Mouse (Mus musculus) left cerebral cortex, adult 9 months (tissue): ENCODE results near the gene Ppfia1.

Source experiments
- DNase-seq, 2 experiments: peaks; one replicate each; pipeline ENCODE4 v3.0.0; 2022; ENCODE audit warnings: low spot score in 2 of 2

Gene Ppfia1

DNA sequence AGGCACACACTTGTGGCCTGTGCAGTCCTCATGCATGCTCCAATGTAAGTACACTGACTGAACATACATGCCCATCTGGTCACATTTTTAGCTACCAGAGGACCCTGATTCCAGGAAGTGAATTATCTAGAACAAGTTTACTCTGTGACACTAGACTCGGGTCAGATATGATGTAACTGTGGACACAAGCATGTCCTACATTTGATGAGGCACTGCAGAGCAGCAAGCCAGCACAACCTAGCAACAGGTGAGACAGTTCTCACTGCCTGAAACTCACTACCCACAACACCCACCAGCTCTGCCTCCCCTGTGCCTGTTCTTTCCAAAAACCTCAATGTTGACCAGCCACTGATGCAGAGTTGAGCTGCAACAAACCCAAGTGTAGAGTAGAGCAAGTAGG lies 2.7 kb downstream of the Ppfia1 start:
- no peak for DNase-seq

DNA sequence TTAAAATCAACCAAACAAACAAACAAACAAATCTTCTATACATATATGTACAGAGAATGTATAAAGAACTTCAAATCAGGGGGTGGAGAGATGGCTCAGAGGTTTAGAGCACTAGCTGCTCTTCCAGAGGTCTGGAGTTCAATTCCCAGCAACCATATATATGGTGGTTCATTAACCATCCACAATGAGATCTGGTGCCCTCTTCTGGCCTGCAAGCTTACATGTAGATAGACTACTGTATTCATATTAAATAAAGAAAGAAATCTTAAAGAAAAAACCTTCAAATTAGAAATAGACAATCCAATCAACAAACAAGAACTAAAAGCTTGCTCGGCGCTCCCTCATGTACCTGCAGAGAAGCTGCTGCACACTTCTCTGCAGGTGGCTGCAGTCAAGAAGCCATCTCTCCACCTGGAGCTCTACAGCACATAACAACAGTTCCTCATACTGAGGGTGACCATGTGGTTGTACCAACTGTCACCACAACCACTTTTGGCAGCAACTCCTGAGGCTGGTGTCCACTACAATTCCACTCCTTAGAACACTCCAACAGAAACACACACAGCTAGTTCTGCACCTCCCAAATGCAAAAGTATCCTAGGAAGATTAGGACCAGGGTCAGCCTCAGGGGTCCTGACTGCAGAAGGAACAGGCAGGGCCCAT lies 3.5 kb downstream of the Ppfia1 start:
- no peak for DNase-seq

GRCm38 (mm10) chr7:144545231-144545630 lies 8.3 kb downstream of the Ppfia1 start:
- DNase-seq: no peak

DNA sequence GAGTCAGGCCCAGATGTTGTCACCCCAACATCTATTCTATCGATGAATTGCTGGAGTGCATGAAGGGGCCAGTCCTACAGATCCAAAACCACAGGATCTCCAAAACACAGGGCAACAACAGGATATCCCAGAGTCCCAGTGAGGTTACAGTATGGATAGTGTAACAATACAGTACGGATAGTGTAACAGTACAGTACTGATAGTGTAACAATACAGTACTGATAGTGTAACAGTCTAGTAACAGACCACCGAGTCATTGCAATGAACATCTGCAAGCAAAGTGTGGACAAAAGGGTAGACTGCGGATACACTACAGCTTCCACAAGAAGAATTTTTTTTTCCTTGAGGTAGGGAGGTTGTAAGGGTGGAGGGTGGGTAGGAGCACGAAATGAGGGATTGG lies 12.2 kb downstream of the Ppfia1 start:
- no peak for DNase-seq

- no peak for DNase-seq
These were observed 14.4 kb downstream of the Ppfia1 start for GRCm38 (mm10) chr7:144539146-144539545.

DNA sequence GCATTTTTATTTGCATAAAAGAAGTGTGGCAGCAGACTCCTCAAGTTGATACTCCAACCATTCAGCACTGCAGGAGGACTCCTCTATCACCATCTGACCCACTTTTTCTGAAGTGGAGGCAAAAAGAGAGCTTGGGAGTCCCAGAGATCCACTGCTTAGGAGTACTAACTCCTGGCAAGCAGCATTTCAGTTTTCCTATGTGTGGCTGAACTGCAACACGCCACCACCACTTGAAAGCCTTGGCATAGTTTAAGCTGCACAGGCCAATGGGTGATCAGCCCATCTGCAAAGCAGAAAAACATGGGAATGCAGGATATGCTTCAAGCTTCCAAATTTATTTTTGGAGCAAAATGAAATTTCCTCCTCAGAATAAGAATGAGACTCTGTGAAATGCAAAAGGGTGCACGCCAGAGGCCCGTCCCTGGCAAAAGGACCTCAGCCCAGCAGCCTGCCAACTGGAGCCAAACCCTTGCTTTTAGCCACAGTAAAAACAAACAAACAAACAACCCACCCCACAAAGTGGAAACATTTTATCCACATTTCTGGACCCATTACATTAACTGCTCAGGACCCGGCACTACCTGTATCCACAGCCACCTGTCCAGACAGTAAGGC lies 15.4 kb downstream of the Ppfia1 start:
- no peak for DNase-seq

GRCm38 (mm10) chr7:144536367-144536766 lies 17.2 kb downstream of the Ppfia1 start:
- DNase-seq: no peak

DNA sequence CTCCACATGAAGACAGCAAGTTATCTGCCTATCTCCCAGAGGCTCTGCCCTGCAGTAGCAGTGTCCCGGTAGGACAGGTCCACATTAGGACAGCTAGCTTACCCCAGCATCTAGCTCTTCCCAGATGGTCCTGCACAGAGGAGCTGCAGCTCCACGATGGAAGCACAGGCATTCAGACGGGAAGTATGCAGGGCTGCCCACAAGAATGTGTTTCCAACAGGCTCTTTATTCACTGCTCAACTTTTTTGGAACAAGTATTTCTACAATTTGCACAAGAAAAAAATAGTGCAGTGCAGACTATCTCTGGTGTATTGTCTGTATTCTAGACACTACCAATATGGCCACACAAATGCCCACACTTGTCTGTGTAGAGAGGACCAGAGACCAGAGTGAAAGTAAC lies 18.8 kb downstream of the Ppfia1 start:
- no peak for DNase-seq

DNA sequence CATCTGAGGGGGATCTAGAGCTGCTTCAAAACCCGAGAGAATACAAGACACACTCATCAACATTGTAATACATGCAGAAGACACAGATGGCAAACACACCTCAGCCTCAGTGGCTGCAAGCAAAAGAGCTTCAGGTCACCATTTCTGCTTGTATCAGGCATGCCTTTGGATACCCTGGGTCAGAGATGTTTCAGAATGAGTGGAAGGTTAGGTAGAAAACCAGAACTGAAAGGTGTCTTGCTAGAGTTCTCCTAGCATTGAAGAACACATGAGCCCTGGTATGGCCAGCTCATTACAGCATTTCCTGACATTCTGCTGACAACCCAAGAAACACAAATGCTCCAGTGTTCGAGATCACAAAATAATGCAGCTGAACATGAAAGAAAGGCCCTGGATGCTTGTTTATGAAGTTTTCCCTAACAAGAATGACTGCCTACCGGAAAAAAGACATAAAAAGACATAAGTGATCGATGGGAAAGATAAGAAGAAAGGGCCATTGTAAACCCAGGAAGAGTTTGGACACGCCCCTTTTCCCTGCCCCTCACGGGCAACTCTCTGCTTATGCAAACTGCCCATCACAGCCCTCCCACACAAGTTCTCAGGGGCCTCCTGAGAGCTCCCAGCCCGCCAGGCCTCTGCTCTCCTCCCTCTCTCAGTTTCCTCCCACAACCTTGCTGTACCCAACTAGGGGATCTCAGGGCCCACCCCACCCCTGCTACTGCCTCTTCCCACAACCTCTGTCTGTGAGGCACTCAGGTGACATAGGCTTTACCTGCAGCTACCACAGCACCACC lies 21.7 kb downstream of the Ppfia1 start:
- no peak for DNase-seq

DNA sequence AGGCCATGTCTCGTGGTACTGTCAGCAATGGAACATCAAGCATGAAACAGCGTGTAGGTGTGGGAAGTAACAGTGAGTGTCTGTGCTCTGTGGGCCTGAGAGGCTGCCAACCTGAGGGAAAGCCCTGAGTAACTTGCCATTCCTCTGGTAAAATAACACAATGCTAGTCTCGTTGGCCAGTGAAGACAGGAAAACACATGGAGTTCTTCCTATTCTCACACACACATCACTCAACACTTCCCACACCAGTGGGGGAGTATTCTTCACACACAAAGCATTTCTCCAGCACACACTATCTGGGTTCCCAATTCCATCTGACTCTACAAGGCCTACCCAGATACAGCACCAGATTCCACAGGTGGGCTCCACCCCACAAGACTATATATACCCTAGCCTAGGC lies 23.7 kb downstream of the Ppfia1 start:
- peak; percentile 34 to 39 for DNase-seq

DNA sequence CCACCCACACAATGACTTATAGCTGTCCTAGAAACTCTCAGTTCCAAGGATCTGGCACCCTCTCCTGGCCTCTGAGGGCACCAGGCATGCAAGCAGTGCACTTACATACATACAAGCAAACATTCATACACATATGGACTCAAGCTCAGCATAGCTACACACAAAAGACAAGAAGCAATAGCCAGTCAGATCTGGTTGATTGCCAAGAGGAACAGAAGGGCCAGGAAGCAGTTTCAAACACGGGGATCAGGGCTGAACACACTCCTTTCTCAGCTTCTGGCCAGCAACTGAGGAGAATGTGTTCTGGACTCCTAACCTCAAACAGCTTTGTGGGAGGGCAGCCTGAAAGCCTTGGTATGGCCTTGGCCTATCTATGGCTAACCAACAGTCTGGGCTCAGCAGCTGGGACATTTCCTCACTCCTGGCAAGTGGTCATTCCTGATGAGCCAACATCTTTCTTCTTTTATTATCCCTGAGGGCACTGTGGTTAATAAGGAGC lies 25.8 kb downstream of the Ppfia1 start:
- DNase-seq: no peak

GRCm38 (mm10) chr7:144526649-144527048 lies 26.9 kb downstream of the Ppfia1 start:
- DNase-seq: no peak

- DNase-seq: no peak
These were observed 28.9 kb downstream of the Ppfia1 start for GRCm38 (mm10) chr7:144524427-144525191.

DNA sequence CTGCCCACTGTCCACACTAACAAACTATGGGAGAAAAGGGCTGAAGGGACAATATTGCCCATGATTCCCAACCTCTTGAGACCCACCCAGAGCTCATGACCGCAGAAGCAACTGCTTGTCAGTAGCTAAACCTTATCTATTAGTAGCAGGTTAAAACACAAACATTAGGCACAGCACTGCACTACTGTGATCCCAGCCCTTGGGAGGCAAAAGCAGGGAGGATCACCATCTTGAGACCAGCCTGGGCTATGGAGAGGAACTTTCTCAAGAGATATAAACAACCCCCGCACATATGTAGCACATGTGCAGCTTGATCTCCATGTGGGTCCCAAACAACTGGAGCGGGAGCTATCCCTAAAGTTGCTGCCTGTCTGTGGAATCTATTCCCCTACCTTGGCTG lies 30.1 kb downstream of the Ppfia1 start:
- no peak for DNase-seq

- no peak for DNase-seq
These were observed 31.6 kb downstream of the Ppfia1 start for GRCm38 (mm10) chr7:144521927-144522326.

- no peak for DNase-seq
These were observed 33.7 kb downstream of the Ppfia1 start for GRCm38 (mm10) chr7:144519852-144520251.

DNA sequence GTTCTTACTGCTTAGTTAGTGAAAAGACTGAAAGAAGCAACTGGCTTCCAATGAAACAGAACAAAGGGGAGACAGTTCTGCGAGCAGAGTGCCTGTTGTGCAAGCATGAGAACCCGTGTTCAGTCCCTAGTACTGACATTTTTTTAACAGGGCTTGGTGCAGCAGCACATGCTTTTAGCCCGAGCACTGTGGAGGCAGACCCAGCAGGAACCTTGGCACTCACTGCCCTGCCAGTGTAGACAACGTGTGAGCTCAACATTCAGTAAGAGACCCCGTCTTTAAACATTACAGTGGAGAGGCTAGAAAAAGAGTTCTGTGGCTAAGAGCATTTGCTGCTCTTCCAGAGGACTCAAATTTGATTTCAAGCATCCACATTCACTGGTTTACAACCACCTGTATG lies 36.8 kb downstream of the Ppfia1 start:
- no peak for DNase-seq

DNA sequence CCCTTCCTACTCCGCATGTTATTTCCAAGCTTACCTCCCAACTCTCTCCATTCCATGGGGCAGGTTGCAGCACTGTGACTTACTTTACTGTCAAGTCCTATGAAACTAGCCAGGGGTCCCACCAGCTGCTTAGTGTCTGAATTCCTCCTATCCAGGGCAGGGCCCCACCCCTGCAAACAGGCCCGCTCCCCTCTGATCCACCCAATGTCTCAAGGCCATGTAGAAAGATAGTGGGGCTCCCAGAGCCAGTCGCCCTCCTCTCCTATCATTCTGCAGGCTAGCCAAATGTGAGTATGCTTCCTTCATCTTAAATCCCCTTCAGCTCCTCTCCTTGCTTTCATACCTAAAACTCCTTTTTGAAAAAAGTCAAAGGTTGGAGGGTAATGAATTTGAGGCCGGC lies 44.4 kb downstream of the Ppfia1 start:
- DNase-seq: no peak

DNA sequence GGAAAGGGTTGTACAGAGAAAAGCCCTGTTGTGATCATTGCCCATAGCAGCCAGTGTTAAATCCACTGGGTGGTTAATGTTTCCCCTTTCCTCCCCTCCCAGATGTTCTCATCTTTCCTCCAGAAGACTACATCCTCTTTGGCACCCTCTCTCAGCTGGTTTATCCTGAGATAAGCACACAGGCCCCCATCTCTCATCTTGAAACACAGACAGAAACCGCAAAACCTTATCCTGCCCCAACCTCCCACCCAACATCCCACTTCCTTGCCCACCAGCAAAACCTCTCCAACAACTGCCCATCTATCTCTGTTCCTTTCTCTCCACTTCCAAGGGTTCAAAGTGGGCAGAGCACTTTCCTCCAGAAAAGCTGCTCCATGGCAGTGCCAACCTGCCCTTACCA lies 46.7 kb downstream of the Ppfia1 start:
- no peak for DNase-seq

GRCm38 (mm10) chr7:144503959-144504358 lies 49.6 kb downstream of the Ppfia1 start:
- no peak for DNase-seq

GRCm38 (mm10) chr7:144492931-144493330 lies 60.6 kb downstream of the Ppfia1 start:
- DNase-seq: no peak
